Mouse (Mus musculus): Measurements from ENCODE around the gene Nampt. TPM values are rescaled to one million over a fixed set of nuclear protein-coding genes. Genes with fewer than 3 reads are reported as not detected.
"Not testable (repeated sequence)": the region's sequence is repeated elsewhere in the genome, so short reads cannot be mapped to it uniquely, and the experiment has no call there.

The Nampt gene
- total RNA-seq, 2 experiments from 2014 or later, result 48.1 to 48.9 TPM

- no peak for DNase-seq (ENCODE audit: low spot score in 2 of 2)
Measured at GRCm38 (mm10) chr12:32838954-32839353, 19.6 kb downstream of the Nampt start.

DNA sequence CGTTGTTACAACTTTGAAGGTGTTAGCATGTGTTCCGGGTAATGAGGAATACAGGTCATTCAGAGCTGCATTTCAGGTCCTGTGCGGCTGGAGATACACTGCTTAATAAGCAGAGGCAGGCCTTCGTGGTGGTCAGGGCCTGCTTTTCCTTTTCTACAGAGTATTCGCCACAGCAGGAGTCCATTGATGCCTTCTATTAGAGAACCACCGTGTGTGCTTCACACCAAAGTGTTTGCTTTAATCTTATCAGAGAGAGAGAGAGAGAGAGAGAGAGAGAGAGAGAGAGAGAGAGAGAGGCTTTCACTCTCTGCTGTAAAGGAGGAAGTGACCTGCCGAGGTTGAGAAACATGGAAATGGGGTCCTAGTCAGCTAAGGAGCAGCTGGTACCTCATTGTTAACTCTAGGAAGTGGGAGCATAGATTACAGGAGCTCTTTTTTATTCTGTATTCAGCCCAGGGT lies 22.1 kb downstream of the Nampt start:
- no peak for DNase-seq (ENCODE audit: low spot score in 2 of 2)

- DNase-seq (ENCODE audit: low spot score in 2 of 2), result no peak
Measured at GRCm38 (mm10) chr12:32846325-32846724, 27.0 kb downstream of the Nampt start.

DNA sequence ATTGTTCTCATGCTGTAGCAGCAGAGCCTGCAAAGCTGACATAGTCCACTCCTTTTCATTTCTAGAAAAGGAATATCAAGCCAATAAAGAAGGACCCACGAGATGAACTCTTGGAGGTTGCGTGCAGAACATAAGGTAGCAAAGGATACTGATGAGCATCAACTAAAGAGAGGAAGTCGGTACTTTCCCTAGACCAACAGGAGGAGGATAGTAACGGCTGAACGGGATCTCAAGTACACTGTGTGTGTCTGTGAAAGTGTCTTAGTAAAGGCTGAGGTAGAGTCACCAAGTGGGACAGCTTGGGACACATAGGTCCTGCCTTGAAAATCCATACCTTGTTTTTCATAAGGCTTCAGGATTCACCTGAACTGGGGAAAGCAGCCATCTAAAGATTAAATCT lies 34.4 kb downstream of the Nampt start:
- DNase-seq (ENCODE audit: low spot score in 2 of 2), result no peak

GRCm38 (mm10) chr12:32854866-32855265 lies 35.5 kb downstream of the Nampt start:
- DNase-seq (ENCODE audit: low spot score in 2 of 2), result no peak

GRCm38 (mm10) chr12:32855398-32855797 lies 36.1 kb downstream of the Nampt start:
- DNase-seq (ENCODE audit: low spot score in 2 of 2), result no peak

DNA sequence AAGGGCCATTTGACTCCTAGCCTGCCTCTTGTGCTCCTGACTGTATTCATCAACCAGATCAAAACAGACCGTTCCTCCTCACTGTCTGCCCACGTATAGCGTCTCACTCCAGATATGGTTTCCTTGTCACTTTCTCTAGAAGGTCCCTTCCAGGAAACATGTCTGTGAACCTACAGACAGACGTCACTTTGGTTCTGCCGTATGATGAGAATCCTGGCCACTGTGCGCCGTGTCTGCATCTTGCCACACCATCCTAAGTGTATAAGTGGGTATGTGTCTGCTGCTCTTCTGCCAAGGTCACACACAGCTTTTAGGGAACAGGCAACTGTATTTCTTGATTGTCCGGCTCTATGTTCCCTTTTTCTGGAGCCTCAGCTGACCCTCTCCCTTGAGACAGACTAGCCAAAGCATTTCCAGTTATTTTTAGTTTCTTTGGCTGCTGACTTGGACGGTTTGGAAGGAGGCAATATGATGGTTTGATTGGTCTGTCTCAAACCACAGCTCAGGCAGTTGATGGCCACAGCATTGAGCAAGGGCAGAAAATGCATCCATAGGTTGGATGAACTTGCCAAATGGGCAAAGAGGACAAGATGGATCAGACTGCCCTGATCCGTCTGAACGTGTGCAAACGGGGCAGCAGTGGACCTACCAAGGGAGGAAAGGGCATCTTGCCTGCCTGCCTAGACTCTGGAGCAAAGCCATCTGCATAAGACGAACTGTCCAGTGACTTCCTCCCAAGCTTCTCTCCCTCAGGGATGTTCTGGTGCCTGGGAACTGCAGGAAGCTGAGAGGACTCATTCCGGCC lies 37.6 kb downstream of the Nampt start:
- DNase-seq (ENCODE audit: low spot score in 2 of 2), result no peak

- no peak for DNase-seq (ENCODE audit: low spot score in 2 of 2)
Measured at GRCm38 (mm10) chr12:32858444-32858843, 39.1 kb downstream of the Nampt start.

GRCm38 (mm10) chr12:32860820-32861219 lies 41.5 kb downstream of the Nampt start:
- DNase-seq (ENCODE audit: low spot score in 2 of 2), result no peak

- DNase-seq (ENCODE audit: low spot score in 2 of 2), result no peak
Measured at GRCm38 (mm10) chr12:32870815-32871214, 51.5 kb downstream of the Nampt start.

- no peak for DNase-seq (ENCODE audit: low spot score in 2 of 2)
Measured at GRCm38 (mm10) chr12:32877500-32877899, 58.2 kb downstream of the Nampt start.

DNA sequence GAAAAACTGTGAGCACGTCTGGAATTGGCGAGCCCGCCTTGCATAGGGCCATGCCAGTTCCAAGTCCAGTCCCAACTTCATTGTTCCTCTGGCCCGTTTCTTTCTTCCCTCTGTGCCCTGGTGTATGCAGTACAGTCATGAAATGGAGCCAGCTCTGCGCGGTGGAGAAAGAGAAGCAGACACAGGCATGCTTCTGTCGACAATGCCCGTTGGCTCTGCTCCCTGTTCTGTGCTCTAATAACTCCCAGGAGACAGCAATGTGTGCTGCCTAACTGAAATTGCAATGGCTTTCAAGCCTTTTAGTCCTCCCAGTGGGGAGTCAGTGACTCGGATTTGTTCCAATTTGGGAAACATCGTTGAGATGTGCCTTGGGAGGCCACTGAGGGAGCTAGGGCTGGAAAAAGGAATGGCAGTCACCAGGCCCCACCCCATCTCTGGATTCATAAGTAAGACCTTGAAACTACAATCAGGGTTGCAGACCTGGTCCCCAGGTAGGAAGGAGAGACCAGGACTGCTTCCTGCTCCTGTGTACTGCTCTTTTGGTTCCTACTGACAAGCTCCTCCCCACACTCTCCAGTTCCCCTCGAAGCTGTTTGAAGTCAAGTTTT lies 58.7 kb downstream of the Nampt start:
- DNase-seq (ENCODE audit: low spot score in 2 of 2), result peak; percentile 29 to 51

DNA sequence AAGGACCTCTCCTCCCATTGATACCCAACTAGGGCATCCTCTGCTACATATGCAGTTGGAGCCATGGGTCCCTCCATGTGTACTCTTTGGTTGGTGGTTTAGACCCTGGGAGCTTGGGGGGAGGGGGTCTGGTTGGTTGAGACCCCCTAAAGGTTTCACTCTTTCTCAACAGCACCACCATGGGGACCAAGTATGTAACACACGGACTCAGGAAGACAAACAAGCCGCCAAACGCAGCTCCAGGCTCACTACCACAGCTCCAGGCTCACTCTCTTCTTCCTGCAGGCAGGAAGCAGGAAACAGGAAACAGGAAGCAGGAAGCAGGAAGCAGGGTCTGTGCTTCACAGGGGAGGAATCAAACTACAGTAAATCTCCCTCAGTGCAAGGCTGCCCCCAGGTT lies 60.0 kb downstream of the Nampt start:
- DNase-seq (ENCODE audit: low spot score in 2 of 2), result no peak

- peak; percentile 19 to 28 for DNase-seq (ENCODE audit: low spot score in 2 of 2)
Measured at GRCm38 (mm10) chr12:32884356-32884755, 65.0 kb downstream of the Nampt start.

GRCm38 (mm10) chr12:32885041-32885440 lies 65.7 kb downstream of the Nampt start:
- DNase-seq (ENCODE audit: low spot score in 2 of 2), result no peak

GRCm38 (mm10) chr12:32886353-32886752 lies 67.0 kb downstream of the Nampt start:
- DNase-seq (ENCODE audit: low spot score in 2 of 2), result no peak

- no peak for DNase-seq (ENCODE audit: low spot score in 2 of 2)
Measured at GRCm38 (mm10) chr12:32888226-32888625, 68.9 kb downstream of the Nampt start.

DNA sequence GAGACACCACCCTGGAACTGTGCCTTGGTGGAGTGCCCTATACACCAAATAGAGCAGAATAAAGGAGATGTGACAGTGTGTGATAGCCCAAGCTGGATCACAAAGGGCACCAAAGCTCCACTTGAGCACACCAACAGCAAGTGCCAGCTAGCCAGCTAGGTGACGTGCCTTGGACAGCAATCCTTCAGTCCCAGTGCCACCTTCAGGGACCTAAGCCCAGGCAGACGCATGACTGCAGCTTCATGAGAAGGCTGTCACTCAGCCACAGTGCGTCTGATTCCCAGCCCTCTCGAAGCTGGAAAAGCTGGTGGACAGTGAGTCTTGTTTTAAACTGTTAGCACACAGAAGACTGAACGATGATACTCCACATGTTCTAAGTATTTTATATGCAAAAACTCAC lies 70.5 kb downstream of the Nampt start:
- DNase-seq (ENCODE audit: low spot score in 2 of 2), result no peak

- no peak for DNase-seq (ENCODE audit: low spot score in 2 of 2)
Measured at GRCm38 (mm10) chr12:32890455-32890854, 71.1 kb downstream of the Nampt start.

DNA sequence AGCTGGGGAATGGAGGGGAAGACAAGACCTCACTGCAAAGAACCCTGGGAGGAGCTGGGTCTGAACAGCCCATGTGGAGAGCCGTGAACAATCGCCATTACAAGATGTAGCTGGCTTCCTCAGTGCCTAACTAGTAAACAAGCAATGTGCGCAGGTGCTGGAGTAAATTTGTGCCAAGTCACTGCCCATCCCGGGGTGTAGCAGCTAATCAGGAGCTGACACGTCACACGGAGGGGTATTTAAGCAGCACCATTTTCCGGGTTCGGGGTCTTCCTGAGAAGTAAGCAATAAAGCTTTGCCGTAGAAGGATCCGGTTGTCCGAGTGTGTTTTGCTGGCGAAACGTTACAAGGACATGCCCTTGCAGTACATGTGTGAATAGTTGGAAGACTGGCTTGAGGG lies 71.9 kb downstream of the Nampt start:
- DNase-seq (ENCODE audit: low spot score in 2 of 2), result not testable (repeated sequence)

DNA sequence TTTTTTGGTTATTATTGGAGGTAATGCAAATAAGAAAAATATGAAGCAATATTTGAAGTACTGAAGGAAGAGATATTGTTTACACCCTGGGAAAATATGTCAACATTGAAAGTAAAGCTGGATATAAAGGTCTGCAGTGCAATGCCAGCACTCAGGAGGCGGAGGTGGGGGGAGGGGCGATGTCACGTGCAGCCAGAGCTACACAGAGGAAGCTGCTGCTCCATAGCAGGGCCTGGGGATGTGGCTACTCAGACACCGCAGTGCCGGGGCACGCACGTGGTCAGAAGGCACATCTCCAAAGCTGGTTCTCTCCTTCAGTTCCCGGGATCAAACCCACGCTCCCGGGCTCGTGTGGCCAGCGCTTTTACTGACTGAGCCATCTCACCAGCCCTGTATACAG lies 73.9 kb downstream of the Nampt start:
- no peak for DNase-seq (ENCODE audit: low spot score in 2 of 2)

- DNase-seq (ENCODE audit: low spot score in 2 of 2), result no peak
Measured at GRCm38 (mm10) chr12:32895806-32896205, 76.5 kb downstream of the Nampt start.

DNA sequence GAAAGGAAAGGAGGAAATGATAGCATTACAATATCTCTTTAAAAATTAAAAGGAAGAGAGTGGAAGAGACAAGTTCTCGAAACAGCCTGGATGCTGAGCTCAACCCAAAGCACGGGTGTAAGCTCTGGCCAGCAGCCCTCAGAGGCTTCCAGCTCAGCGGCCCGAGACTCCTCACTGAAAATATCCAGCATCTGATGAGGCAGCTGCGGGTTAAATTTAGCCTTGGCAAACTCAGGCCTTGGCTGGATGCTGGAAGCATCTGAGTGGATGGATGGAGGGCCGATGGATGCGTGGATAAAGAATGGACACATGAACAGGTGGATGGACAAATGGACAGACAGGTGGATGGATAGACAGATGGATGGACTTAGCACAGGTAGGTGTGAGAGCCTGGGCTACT lies 77.2 kb downstream of the Nampt start:
- peak in 1 of 2 experiments; percentile 30 for DNase-seq (ENCODE audit: low spot score in 2 of 2)

All from layer of hippocampus, postnatal 10 days (tissue).